Mouse (Mus musculus) embryonic facial prominence, embryonic 12.5 days (tissue): ENCODE measurements around the gene Hoxb2. TPM values are rescaled to one million over a fixed set of nuclear protein-coding genes. Genes with fewer than 3 reads are reported as not detected.

ENCODE experiments used
- ATAC-seq: fragments of 200-750 bp; cut with Nextera tagmentation; 2 replicates; pipeline ENCODE4 v1.8.0; 2017; ENCODE audit not compliant: insufficient number of reproducible peaks, insufficient read depth, low FRiP score, low TSS enrichment
- H3K27ac ChIP-seq: fragments of 300-500 bp; sonication (generic); 2 replicates; pipeline ENCODE4 v1.5.1; 2016; ENCODE audit warnings: mild to moderate bottlenecking
- H3K27me3 ChIP-seq: fragments of 300-500 bp; sonication (generic); 2 replicates; pipeline ENCODE4 v1.6.1; 2016; ENCODE audit warnings: mild to moderate bottlenecking, moderate library complexity
- H3K36me3 ChIP-seq: fragments of 300-500 bp; sonication (generic); 2 replicates; pipeline ENCODE4 v1.6.1; 2016; ENCODE audit warnings: mild to moderate bottlenecking
- H3K4me1 ChIP-seq: fragments of 300-500 bp; sonication (generic); 2 replicates; pipeline ENCODE4 v1.6.1; 2016
- H3K4me2 ChIP-seq: fragments of 300-500 bp; sonication (generic); replicated peaks from 2 replicates; pipeline ENCODE4 v1.6.1; 2016; ENCODE audit warnings: mild to moderate bottlenecking, moderate library complexity
- H3K4me3 ChIP-seq: fragments of 300-500 bp; sonication (generic); 2 replicates; pipeline ENCODE4 v1.5.1; 2016; ENCODE audit warnings: mild to moderate bottlenecking
- H3K9ac ChIP-seq: fragments of 300-500 bp; sonication (generic); 2 replicates; pipeline ENCODE4 v1.6.1; 2016; ENCODE audit warnings: mild to moderate bottlenecking, moderate library complexity
- H3K9me3 ChIP-seq: fragments of 300-500 bp; sonication (generic); 2 replicates; pipeline ENCODE4 v1.6.1; 2016; ENCODE audit warnings: mild to moderate bottlenecking, moderate library complexity
- WGBS: fragments of 180-500 bp; shearing (Covaris S2); methylation state at CpG from one replicate; pipeline ENCODE4 v1.1.7; 2016; 5-methylcytosine and 5-hydroxymethylcytosine counted together
- polyA plus RNA-seq: library from polyadenylated mRNA; unstranded; fragments of >200 nt; fragmentation: Nextera tagmentation; extraction: Ambion mirVana; gene quantifications from 2 replicates; pipeline ENCODE4 v1.2.1, GENCODE M21; 2016

Gene Hoxb2
- polyA plus RNA-seq, 1 experiment from 2014 or later: 6.5 TPM

GRCm38 (mm10) chr11:96327122-96327521 is 23.2 kb upstream of the Hoxb2 start:
- no peak overlapping the region for H3K27ac ChIP-seq
- 3% methylated on average over 7 of the region's 7 CpGs for WGBS
- H3K9me3 ChIP-seq: no peaks in the 10 kb centered on the region
- no peak overlapping the region for H3K4me2 ChIP-seq
- no peak for ATAC-seq
- H3K27me3 ChIP-seq: peaks cover 100% of the 10 kb centered on the region
- no peaks in the 10 kb centered on the region for H3K4me1 ChIP-seq
- no peak overlapping the region for H3K4me3 ChIP-seq
- H3K36me3 ChIP-seq: no peaks in the 10 kb centered on the region
- H3K9ac ChIP-seq: no peak overlapping the region

GRCm38 (mm10) chr11:96327750-96328149 is 22.6 kb upstream of the Hoxb2 start:
- Histone ChIP-seq H3K4me3 (no peak overlapping the region), H3K27me3 (peaks cover 100% of the 10 kb centered on the region), H3K4me2 (no peak overlapping the region), H3K9ac (no peak overlapping the region), H3K4me1 (peaks cover 5% of the 10 kb centered on the region; the same call in 1 of the 2 replicates), H3K36me3 (no peaks in the 10 kb centered on the region), H3K9me3 (no peaks in the 10 kb centered on the region), H3K27ac (no peak overlapping the region)
- ATAC-seq: no peak
- WGBS: 1% methylated on average over 5 of the region's 5 CpGs

GRCm38 (mm10) chr11:96328605-96329004 is 21.7 kb upstream of the Hoxb2 start:
- no peak overlapping the region for H3K9ac ChIP-seq
- H3K27ac ChIP-seq: no peak overlapping the region
- WGBS: 2% methylated on average over 8 of the region's 8 CpGs
- no peak overlapping the region for H3K4me3 ChIP-seq
- no peak for ATAC-seq
- H3K4me1 ChIP-seq: peaks cover 7% of the 10 kb centered on the region; the same call in 1 of the 2 replicates
- no peaks in the 10 kb centered on the region for H3K36me3 ChIP-seq
- peaks cover 100% of the 10 kb centered on the region for H3K27me3 ChIP-seq
- H3K9me3 ChIP-seq: no peaks in the 10 kb centered on the region
- H3K4me2 ChIP-seq: no peak overlapping the region

GRCm38 (mm10) chr11:96332105-96332504 is 18.2 kb upstream of the Hoxb2 start:
- ATAC-seq: no peak
- 0 out of 2 replicates have a peak overlapping the region, but pooled peaks have one; percentile 19 for H3K9ac ChIP-seq
- peaks cover 100% of the 10 kb centered on the region for H3K27me3 ChIP-seq
- no peaks in the 10 kb centered on the region for H3K36me3 ChIP-seq
- peak overlapping the region; percentile 34 for H3K4me2 ChIP-seq
- H3K9me3 ChIP-seq: no peaks in the 10 kb centered on the region
- H3K27ac ChIP-seq: no peak overlapping the region
- H3K4me1 ChIP-seq: peaks cover 7% of the 10 kb centered on the region; the same call in 1 of the 2 replicates
- 2% methylated on average over 8 of the region's 8 CpGs for WGBS
- H3K4me3 ChIP-seq: peak overlapping the region; percentile 18; the same call in 1 of the 2 replicates

GRCm38 (mm10) chr11:96332618-96333032 is 17.7 kb upstream of the Hoxb2 start:
- H3K27ac ChIP-seq: no peak overlapping the region

GRCm38 (mm10) chr11:96333241-96334001 is 16.9 kb upstream of the Hoxb2 start:
- H3K36me3 ChIP-seq: no peaks in the 10 kb centered on the region
- H3K27me3 ChIP-seq: peaks cover 100% of the 10 kb centered on the region
- 0 out of 2 replicates have a peak overlapping the region, but pooled peaks have one; percentile 15 for H3K9ac ChIP-seq
- no peak overlapping the region for H3K27ac ChIP-seq
- no peak for ATAC-seq
- peaks cover 7% of the 10 kb centered on the region; the same call in 1 of the 2 replicates for H3K4me1 ChIP-seq
- H3K4me2 ChIP-seq: peak overlapping the region; percentile 34; the same call in 1 of the 2 replicates
- 2% methylated on average over 17 of the region's 17 CpGs for WGBS
- no peaks in the 10 kb centered on the region for H3K9me3 ChIP-seq
- peak overlapping the region; percentile 18; the same call in 1 of the 2 replicates for H3K4me3 ChIP-seq

More at GRCm38 (mm10) chr11:96332618-96333032, 17.7 kb upstream of the Hoxb2 start:
- ATAC-seq: no peak
- H3K4me1 ChIP-seq: peaks cover 7% of the 10 kb centered on the region; the same call in 1 of the 2 replicates
- peak overlapping the region; percentile 34 for H3K4me2 ChIP-seq
- 2% methylated on average over 35 of the region's 35 CpGs for WGBS
- H3K36me3 ChIP-seq: no peaks in the 10 kb centered on the region
- no peaks in the 10 kb centered on the region for H3K9me3 ChIP-seq
- peak overlapping the region; percentile 18 for H3K4me3 ChIP-seq
- peak overlapping the region; percentile 15; the same call in 1 of the 2 replicates for H3K9ac ChIP-seq
- H3K27me3 ChIP-seq: peaks cover 100% of the 10 kb centered on the region

GRCm38 (mm10) chr11:96334002-96334364 is 16.3 kb upstream of the Hoxb2 start:
- no peak overlapping the region for H3K4me2 ChIP-seq
- WGBS: 3% methylated on average over 2 of the region's 2 CpGs
- H3K9ac ChIP-seq: no peak overlapping the region

GRCm38 (mm10) chr11:96334998-96335397 is 15.3 kb upstream of the Hoxb2 start:
- H3K4me1 ChIP-seq: peaks cover 7% of the 10 kb centered on the region; the same call in 1 of the 2 replicates
- 16% methylated on average over 3 of the region's 3 CpGs for WGBS
- H3K36me3 ChIP-seq: no peaks in the 10 kb centered on the region
- no peak overlapping the region for H3K9ac ChIP-seq
- H3K9me3 ChIP-seq: no peaks in the 10 kb centered on the region
- H3K4me3 ChIP-seq: no peak overlapping the region
- H3K4me2 ChIP-seq: no peak overlapping the region
- no peak for ATAC-seq
- peaks cover 100% of the 10 kb centered on the region for H3K27me3 ChIP-seq
- no peak overlapping the region for H3K27ac ChIP-seq

More at GRCm38 (mm10) chr11:96334002-96334364, 16.3 kb upstream of the Hoxb2 start:
- H3K27me3 ChIP-seq: peaks cover 100% of the 10 kb centered on the region
- no peak for ATAC-seq
- H3K4me3 ChIP-seq: no peak overlapping the region
- H3K27ac ChIP-seq: no peak overlapping the region
- H3K9me3 ChIP-seq: no peaks in the 10 kb centered on the region
- no peaks in the 10 kb centered on the region for H3K36me3 ChIP-seq
- H3K4me1 ChIP-seq: peaks cover 7% of the 10 kb centered on the region; the same call in 1 of the 2 replicates

GRCm38 (mm10) chr11:96336597-96336996 is 13.7 kb upstream of the Hoxb2 start:
- Histone ChIP-seq H3K27ac (no peak overlapping the region), H3K4me1 (peaks cover 7% of the 10 kb centered on the region; the same call in 1 of the 2 replicates), H3K27me3 (peaks cover 100% of the 10 kb centered on the region), H3K9ac (no peak overlapping the region), H3K36me3 (no peaks in the 10 kb centered on the region), H3K9me3 (no peaks in the 10 kb centered on the region), H3K4me3 (no peak overlapping the region), H3K4me2 (no peak overlapping the region)
- WGBS: 2% methylated on average over 2 of the region's 2 CpGs
- ATAC-seq: no peak

GRCm38 (mm10) chr11:96337026-96337425 is 13.3 kb upstream of the Hoxb2 start:
- Histone ChIP-seq H3K4me1 (peaks cover 7% of the 10 kb centered on the region; the same call in 1 of the 2 replicates), H3K27ac (no peak overlapping the region), H3K27me3 (peaks cover 100% of the 10 kb centered on the region), H3K9me3 (no peaks in the 10 kb centered on the region), H3K4me2 (no peak overlapping the region), H3K4me3 (no peak overlapping the region), H3K9ac (no peak overlapping the region), H3K36me3 (no peaks in the 10 kb centered on the region)
- 1% methylated on average over 6 of the region's 6 CpGs for WGBS
- ATAC-seq: no peak

- H3K27me3 ChIP-seq: peaks cover 100% of the 10 kb centered on the region
- no peaks in the 10 kb centered on the region for H3K4me1 ChIP-seq
- H3K4me3 ChIP-seq: no peak overlapping the region
- no peak overlapping the region for H3K27ac ChIP-seq
- WGBS: 10% methylated on average over 7 of the region's 7 CpGs
- H3K9me3 ChIP-seq: no peaks in the 10 kb centered on the region
- no peaks in the 10 kb centered on the region for H3K36me3 ChIP-seq
- no peak overlapping the region for H3K9ac ChIP-seq
- H3K4me2 ChIP-seq: no peak overlapping the region
- ATAC-seq: no peak
These were observed 11.1 kb upstream of the Hoxb2 start for GRCm38 (mm10) chr11:96338957-96339855.
